Mouse (Mus musculus) stomach, postnatal 0 days (tissue): Measurements from ENCODE around the gene Ttc41. TPM values are rescaled to one million over a fixed set of nuclear protein-coding genes. Genes with fewer than 3 reads are reported as not detected.

Experiments used
- ATAC-seq: fragments of 200-750 bp; cut with Nextera tagmentation; 2 replicates; pipeline ENCODE4 v1.8.0; 2017; ENCODE audit not compliant: low FRiP score, low TSS enrichment
- DNase-seq: peaks from one replicate; pipeline ENCODE4 v3.0.0-alpha.2; 2016; ENCODE audit warnings: low spot score
- H3K27ac ChIP-seq: fragments of 300-500 bp; sonication (generic); replicated peaks from 2 replicates; pipeline ENCODE4 v1.5.1; 2014; ENCODE audit warnings: mild to moderate bottlenecking, control low read depth
- H3K27me3 ChIP-seq: fragments of 300-500 bp; sonication (generic); 2 replicates; pipeline ENCODE4 v1.6.1; 2014; ENCODE audit warnings: low read length; ENCODE audit not compliant: control insufficient read depth, insufficient read depth
- H3K36me3 ChIP-seq: fragments of 300-500 bp; sonication (generic); 2 replicates; pipeline ENCODE4 v1.6.1; 2014; ENCODE audit warnings: low read length, mixed read lengths; ENCODE audit not compliant: control insufficient read depth, insufficient read depth
- H3K4me1 ChIP-seq: fragments of 300-500 bp; sonication (generic); replicated peaks from 2 replicates; pipeline ENCODE4 v1.6.1; 2014; ENCODE audit warnings: antibody characterized with exemption; ENCODE audit not compliant: control insufficient read depth, insufficient read depth
- H3K4me2 ChIP-seq: fragments of 300-500 bp; sonication (generic); replicated peaks from 2 replicates; pipeline ENCODE4 v1.6.1; 2014; ENCODE audit warnings: low read depth, mild to moderate bottlenecking, control low read depth, moderate library complexity
- H3K4me3 ChIP-seq: fragments of 300-500 bp; sonication (generic); 2 replicates; pipeline ENCODE4 v1.5.1; 2014; ENCODE audit warnings: low read depth, low read length, control low read depth
- H3K9ac ChIP-seq: fragments of 300-500 bp; sonication (generic); 2 replicates; pipeline ENCODE4 v1.6.1; 2014; ENCODE audit warnings: mild to moderate bottlenecking, low read length, control low read depth, mixed read lengths
- H3K9me3 ChIP-seq: fragments of 300-500 bp; sonication (generic); 2 replicates; pipeline ENCODE4 v1.6.1; 2016; ENCODE audit warnings: low read length; ENCODE audit not compliant: control insufficient read depth
- CTCF ChIP-seq: IDR thresholded peaks from 2 replicates; pipeline ENCODE4 v1.5.1; 2016; ENCODE audit warnings: antibody characterized with exemption, low read depth, mild to moderate bottlenecking, moderate library complexity
- EP300 ChIP-seq: optimal IDR thresholded peaks from 2 replicates; pipeline ENCODE3; 2016; ENCODE audit warnings: antibody characterized with exemption
- WGBS: fragments of 180-500 bp; shearing (Covaris S2); extraction: QIAGEN DNeasy Blood & Tissue Kit; methylation state at CpG from one replicate; pipeline ENCODE4 v1.1.7; 2014; 5-methylcytosine and 5-hydroxymethylcytosine counted together
- polyA plus RNA-seq: library from polyadenylated mRNA; unstranded; fragments of >200 nt; fragmentation: Nextera tagmentation; extraction: Ambion mirVana; gene quantifications from 2 replicates; pipeline ENCODE4 v1.2.1, GENCODE M21; 2015

Gene Ttc41
- polyA plus RNA-seq, 1 experiment from 2014 or later: 0.38 TPM

DNA sequence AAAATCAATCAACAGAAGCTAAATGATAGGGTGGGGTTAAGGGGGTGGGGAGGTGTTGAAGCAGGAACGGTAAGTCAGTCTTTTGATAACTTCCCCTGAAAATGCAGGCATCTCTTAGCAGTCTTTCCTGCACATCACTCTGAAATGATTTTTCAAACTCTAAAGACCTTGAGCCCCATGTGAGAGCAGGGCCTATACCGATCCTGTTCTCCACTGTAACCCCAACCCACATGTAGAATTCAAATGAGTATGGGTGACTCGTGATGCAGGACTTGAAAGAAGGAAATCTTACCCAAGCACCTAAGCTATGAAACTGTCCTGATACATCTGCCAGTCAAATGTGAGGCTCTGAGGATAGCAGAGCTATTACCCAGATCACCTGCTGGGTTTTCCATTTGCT, 4.6 kb upstream of the Ttc41 start:
- Histone ChIP-seq H3K27ac (no peak overlapping the region), H3K9ac (0 out of 2 replicates have a peak overlapping the region, but pooled peaks have one; percentile 13), H3K27me3 (no peaks in the 10 kb centered on the region), H3K36me3 (peaks cover 34% of the 10 kb centered on the region), H3K4me3 (no peak overlapping the region), H3K4me2 (0 out of 2 replicates have a peak overlapping the region, but pooled peaks have one; percentile 15), H3K4me1 (0 out of 2 replicates have a peak, but pooled peaks cover 2% of the 10 kb centered on the region), H3K9me3 (no peaks in the 10 kb centered on the region)
- whole genome bisulfite sequencing: 44% methylated on average over 3 of the region's 3 CpGs
- TF ChIP-seq CTCF (no peak), EP300 (no peak)
- ATAC-seq: no peak
- no peak for DNase-seq

DNA sequence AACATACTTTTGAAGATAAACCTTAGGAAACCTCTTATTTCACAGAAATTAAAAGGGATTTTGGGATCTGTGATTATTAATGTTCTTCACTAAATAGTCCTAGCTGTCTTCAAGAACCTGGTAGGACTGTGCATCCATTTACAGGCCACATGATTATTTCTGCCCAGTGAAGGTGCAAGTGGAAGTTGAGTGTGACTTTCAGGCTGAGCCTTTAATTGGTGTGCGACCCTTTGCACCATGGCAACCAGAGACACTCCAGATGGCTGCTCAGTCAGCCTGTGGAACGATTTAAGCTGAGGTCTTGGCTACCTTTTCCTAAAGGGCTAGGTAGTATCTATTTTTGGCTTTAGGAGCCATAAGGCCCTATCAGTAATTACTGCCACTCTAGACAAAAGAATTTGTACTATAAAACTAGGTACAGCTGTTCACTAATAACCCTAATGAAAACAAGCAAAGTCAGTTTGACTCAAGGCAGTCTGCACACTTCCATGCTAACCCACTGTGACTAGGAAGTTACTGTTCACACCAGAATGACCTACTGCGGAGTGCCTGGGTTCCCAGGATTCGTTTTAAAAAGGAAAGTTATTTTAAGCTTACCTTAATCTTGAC, 3.2 kb upstream of the Ttc41 start:
- H3K36me3 ChIP-seq: peaks cover 34% of the 10 kb centered on the region
- H3K27me3 ChIP-seq: no peaks in the 10 kb centered on the region
- no peak overlapping the region for H3K27ac ChIP-seq
- ATAC-seq (no peak), DNase-seq (no peak)
- 0 out of 2 replicates have a peak, but pooled peaks cover 2% of the 10 kb centered on the region for H3K4me1 ChIP-seq
- WGBS: 50% methylated on average over 4 of the region's 4 CpGs
- 0 out of 2 replicates have a peak overlapping the region, but pooled peaks have one; percentile 18 for H3K9ac ChIP-seq
- H3K4me2 ChIP-seq: peak overlapping the region; percentile 83; the same call in 1 of the 2 replicates
- no peak for TF ChIP-seq EP300
- no peak for TF ChIP-seq CTCF
- H3K4me3 ChIP-seq: no peak overlapping the region
- H3K9me3 ChIP-seq: no peaks in the 10 kb centered on the region

DNA sequence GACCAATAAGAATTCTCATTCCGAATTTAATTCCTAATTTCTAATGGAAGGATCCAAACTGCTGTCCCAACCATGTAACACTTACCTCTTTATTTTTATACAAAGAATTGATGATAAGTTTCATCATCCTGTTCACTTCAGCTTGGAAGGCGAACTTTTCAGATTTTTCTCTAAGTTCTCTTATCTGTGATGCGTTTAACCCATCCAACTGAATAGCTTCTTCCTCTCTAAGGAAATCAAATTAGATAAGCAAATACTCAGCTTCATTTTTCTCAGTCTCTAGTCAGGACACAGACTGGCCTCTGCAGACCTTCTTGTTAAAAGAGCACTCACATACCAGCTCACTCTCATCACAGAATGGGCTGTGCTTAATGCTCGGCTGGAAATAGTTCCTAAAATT, 2.2 kb upstream of the Ttc41 start:
- ATAC-seq (no peak), DNase-seq (no peak)
- Histone ChIP-seq H3K27me3 (no peaks in the 10 kb centered on the region), H3K4me1 (0 out of 2 replicates have a peak, but pooled peaks cover 2% of the 10 kb centered on the region), H3K27ac (no peak overlapping the region), H3K9ac (peak overlapping the region; percentile 90; the same call in 1 of the 2 replicates), H3K9me3 (no peaks in the 10 kb centered on the region), H3K36me3 (peaks cover 28% of the 10 kb centered on the region), H3K4me3 (peak overlapping the region; percentile 83), H3K4me2 (peak overlapping the region; percentile 83)
- 54% methylated on average over 4 of the region's 4 CpGs for WGBS
- no peak for TF ChIP-seq CTCF
- no peak for TF ChIP-seq EP300

DNA sequence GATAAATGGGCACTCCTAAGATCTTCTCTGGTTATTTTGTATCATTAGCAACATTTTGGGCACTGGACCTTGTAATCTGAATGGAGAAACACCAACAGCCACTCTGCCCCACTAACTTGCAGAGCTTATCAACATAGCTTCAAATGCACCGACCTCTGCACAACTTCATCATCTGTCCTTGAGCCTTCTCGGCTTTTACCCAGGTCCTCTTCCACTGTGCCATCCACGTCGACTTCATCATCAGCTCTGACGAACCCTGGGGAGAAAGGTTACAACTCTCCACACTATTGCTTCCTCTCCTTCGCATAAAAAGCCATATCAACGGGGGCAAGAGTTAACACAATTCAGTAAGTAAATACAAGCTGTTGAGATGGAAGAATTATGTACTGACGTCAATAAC, 1.5 kb upstream of the Ttc41 start:
- no peak overlapping the region for H3K27ac ChIP-seq
- no peaks in the 10 kb centered on the region for H3K27me3 ChIP-seq
- H3K9me3 ChIP-seq: no peaks in the 10 kb centered on the region
- 0 out of 2 replicates have a peak, but pooled peaks cover 2% of the 10 kb centered on the region for H3K4me1 ChIP-seq
- WGBS: 1% methylated on average over 8 of the region's 8 CpGs
- ATAC-seq: no peak
- H3K4me2 ChIP-seq: peak overlapping the region; percentile 83
- peak overlapping the region; percentile 83 for H3K4me3 ChIP-seq
- no peak for DNase-seq
- no peak for TF ChIP-seq EP300
- no peak for TF ChIP-seq CTCF
- peaks cover 22% of the 10 kb centered on the region for H3K36me3 ChIP-seq
- peak overlapping the region; percentile 90 for H3K9ac ChIP-seq

- peak overlapping the region; percentile 83 for H3K4me3 ChIP-seq
- no peaks in the 10 kb centered on the region for H3K9me3 ChIP-seq
- WGBS: under 1% methylated on average over 33 of the region's 33 CpGs
- H3K4me2 ChIP-seq: peak overlapping the region; percentile 83
- 0 out of 2 replicates have a peak, but pooled peaks cover 2% of the 10 kb centered on the region for H3K4me1 ChIP-seq
- peaks cover 21% of the 10 kb centered on the region for H3K36me3 ChIP-seq
- peak overlapping the region; percentile 90 for H3K9ac ChIP-seq
- TF ChIP-seq EP300: no peak
- no peak for TF ChIP-seq CTCF
- DNase-seq (no peak), ATAC-seq (peak; percentile 0; the same call in 1 of the 2 replicates)
- H3K27ac ChIP-seq: peak overlapping the region; percentile 90
- H3K27me3 ChIP-seq: no peaks in the 10 kb centered on the region
These were observed 921 bp upstream of the Ttc41 start for GRCm38 (mm10) chr10:86704589-86705191.
